Mouse (Mus musculus) kidney, adult 8-10 months (tissue): ENCODE data around the gene Uspl1.
"Not testable (repeated sequence)": the region's sequence is repeated elsewhere in the genome, so short reads cannot be mapped to it uniquely, and the experiment has no call there.

Experiments used
- DNase-seq, 2 experiments: peaks; one replicate each; pipeline ENCODE4 v3.0.0; 2022

Uspl1 gene

DNA sequence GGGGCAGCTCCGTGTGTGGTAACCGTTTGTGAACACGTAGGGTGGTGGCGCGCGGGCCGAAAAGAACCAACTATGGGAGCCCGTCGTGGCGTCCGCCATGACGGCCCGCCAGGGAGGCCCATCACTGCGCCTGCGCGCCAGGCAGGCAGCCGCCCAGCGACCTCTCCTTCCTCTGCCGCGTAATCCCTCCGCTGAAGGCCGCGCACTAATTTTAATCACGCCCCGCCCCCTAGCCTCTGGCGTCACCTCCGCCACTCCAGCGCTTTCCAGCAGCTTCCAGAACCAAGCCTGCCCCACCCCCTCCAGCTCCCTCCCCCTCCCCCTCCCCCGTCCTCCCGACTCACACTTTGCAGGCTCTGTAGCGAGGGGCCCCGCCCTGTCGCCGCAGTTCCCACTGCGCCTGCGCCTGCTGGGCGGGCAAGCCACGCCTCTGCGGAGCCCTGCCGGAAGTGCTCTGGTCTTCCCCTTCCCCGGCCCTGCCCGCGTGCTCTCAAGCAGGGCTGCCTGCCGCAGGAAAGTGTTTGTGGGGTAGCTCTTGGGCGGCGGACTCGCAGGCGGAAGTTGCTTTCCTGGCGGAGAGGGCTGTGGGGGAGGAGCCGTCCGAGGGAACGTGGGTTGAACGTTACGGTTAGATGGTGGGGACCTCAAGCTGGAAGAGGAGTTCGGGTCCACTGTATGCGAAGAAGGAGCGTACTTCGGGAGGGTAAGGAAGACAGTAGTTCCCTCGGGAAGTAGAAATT, at the start of gene Uspl1, which contains the start of gene Hmgb1:
TSS of gene Uspl1 (plus strand) at position 247 of the 740 bp plus-strand sequence.
TSS of gene Hmgb1 (minus strand) at position 386 of the 740 bp plus-strand sequence.
- peak; percentile 98 for DNase-seq

DNA sequence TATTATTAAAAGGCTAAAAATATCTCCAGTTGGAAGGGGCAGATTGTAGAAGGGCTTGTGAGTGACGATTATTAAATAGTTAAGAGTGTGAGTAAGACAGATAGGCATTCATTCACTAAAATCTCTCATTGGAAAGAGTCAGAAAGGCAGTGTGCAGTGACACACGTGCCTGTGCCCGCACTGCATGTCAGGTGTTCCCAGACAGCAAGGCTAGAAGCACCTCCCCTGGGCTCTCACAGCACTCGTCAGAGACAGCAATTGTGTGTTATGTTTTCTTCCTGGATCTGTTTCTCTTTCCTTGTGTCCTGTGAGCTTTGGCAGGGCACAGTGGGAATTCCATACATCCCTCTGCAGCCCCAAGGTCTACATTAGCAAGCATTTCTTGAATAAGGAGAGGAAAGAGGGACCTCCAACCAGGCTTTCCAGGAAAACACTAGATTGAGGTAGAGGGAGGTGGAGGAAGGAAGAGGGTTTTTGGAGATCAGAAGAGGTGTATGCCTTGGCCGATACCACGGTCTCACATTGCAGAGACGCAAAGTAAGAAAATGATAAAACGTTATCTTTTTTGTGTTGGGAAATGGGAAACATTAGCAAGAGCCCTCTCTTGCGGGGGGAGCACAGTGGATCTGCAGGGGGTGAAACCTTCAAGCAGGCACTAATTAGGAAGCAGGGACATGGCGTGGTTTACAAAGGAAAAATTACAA, 49.2 kb upstream of the Uspl1 start:
- no peak for DNase-seq

DNA sequence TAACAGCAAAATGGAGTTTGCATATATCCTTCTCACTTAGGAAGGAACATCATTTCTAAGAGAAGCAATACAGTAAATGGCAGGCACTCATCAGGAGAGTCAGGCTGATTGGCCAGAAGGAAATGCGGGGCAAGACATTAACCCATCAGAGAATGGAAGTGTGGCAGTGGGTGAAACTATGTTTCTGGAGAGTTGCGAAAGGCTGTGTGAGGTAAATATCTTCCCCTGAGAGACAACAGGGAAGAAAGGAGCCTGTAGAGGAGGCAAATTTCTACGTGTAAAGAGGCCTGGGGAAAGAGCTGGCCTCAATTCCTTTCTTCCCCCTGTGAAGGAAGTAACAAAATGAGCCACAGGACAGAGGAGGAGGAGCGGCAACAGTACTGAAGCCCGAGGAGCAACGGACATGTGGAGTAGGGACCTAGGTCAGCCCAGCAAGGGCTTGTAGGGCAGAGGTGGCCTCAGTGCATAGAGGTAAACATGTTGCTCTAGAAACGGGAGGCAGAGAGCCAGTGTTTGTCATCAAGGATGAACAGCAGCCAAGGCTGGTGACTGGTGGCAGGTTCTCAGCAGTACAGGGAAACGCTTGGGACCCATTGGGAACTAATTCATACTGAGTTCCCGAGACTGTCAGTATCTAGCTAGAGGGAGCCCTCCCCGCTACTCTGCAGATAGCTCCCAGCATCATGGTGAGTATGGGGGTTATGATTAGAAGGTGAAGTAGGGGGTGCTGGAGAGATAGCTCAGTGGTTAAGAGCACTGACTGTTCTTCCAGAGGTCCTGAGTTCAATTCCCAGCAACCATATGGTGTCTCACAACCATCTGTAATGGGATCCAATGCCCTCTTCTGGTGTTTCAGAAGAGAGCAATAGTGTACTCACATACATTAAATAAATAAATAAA, 48.4 kb upstream of the Uspl1 start:
- DNase-seq = no peak

DNA sequence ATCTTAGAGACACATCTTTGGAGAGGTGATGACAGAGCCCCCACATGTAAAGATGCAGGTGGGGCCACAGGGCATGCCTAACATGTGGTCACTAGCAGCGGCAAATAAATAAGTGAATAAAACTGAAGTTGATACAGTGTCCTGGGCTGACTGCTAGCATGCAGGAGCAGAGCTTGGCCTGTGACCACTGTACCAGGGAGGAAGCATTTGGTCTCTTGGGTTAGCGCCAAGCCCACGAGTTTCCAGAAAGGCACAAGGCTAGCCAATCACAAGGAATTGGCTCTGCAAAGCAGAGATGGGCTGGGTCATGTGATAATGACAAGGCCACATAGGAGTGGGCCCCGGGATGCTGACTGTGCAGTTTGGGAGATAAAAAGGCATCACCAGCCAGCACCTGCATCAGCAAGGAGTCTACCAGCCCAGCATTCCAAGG, 47.2 kb upstream of the Uspl1 start:
- DNase-seq = peak; percentile 62 to 72

DNA sequence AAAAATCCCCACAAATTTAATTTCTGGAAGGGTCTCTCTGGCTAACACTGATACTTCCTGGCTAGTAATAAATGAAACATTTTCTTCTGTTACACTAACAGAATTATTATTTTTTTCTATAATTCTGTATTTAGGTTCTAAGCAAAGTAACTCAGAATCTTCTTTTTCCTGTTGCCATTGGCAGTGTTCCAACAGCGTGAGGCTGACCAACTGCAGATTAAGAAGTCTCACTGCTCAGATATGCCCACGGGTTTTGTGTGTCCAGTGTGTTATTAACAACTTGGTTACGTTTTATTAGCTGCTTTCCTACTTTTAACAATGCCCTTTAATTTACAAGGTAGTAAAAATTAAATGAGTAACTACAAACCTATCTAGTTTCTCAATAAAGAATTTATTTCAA, 46.7 kb upstream of the Uspl1 start:
- DNase-seq = no peak

DNA sequence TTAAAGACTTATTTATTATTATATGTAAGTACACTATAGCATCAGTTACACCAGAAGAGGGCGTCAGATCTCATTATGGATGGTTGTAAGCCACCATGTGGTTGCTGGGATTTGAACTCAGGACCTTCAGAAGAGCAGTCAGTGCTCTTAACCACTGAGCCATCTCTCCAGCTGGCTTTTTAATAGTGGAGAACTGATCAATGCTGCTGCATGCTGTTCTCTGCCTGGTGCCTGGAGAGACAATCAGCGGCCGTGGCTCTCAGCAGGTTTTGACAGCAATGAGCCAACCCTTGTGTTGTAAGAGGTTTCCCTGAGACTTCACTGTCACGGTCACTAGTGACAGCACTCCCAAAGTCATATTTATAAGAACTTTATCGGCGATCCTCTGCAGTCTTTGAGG, 46.1 kb upstream of the Uspl1 start:
- not testable (repeated sequence) for DNase-seq

DNA sequence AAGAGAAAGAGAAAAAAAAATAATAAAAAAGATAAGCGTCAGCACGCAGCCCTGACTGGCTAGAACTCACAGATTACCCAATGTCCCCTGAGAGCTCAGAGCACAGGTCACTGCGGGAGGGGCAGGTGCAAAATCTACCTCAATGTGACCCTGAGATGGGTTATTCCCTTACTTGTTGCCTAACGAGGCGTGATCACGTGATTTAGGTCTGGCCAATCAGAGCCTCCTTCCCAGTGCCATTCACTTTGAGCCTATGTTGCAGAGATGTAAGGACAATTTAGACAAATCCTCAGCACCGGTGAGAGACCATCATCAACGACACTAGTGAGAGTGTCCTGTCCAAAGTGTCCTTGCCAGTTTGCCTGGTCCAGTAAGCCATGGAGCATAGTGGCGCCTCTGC, 43.8 kb upstream of the Uspl1 start:
- no peak for DNase-seq

DNA sequence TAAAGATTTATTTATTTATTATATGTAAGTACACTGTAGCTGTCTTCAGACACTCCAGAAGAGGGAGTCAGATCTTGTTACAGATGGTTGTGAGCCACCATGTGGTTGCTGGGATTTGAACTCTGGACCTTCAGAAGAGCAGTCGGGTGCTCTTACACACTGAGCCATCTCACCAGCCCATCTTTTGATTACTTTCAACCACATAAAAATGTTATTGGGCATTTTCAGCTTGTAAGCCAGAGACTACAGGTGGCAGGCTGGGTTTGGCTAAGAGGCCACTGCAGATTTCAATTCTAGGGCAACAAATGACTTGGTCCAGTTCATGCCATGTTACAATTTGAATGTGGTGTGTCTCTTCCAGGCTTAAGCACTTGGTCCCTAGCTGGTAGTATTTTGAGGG, 43.0 kb upstream of the Uspl1 start:
- DNase-seq = not testable (repeated sequence)

DNA sequence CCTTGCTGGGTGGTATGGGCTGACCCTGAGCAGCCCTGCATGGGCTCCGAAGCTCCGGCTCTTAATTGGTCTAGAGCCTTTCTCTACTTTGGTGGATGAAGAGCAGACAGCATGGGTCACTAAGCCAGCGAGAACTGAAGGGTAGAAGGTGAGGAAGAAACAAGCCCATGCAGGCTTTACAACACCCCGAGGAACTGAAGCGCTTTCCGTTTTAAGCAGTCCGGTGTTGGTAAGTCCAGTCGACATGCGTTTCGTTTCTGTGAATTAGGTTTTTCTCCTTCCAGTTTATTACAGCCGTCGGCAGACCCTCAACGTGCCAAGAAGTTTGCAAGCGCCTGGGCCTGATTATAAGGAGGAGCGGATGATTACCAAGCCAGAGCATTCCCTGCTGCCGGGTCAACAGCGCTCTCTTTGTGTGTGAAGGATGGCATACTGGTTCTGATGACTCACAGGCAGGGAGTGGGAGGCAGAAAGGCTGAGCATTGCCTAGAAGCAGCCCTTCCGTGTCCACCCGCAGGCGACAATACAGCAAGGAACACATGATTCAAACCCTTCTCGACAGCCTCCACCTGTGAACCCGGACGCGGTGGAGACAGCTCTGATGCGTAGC, 40.3 kb upstream of the Uspl1 start:
- no peak for DNase-seq

DNA sequence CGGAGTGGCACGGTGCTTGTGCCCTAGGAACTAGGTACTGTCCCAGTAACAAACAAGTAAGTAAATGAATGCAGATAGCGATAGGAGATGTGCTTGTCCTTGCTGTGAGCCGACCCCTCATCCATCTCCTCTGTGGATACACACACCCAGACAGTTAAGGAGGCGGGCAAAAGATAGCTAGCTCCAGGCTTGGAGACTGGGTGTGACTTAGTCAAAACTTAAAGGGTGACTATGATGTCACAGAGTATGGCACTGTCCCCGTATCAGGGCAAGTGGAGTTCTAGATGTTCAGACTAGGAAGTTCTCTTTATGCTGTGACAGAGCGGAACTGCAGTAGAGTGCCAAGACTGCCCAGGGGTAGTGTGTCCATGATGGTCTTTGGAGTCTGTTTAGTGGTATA, 37.5 kb upstream of the Uspl1 start:
- DNase-seq = no peak

DNA sequence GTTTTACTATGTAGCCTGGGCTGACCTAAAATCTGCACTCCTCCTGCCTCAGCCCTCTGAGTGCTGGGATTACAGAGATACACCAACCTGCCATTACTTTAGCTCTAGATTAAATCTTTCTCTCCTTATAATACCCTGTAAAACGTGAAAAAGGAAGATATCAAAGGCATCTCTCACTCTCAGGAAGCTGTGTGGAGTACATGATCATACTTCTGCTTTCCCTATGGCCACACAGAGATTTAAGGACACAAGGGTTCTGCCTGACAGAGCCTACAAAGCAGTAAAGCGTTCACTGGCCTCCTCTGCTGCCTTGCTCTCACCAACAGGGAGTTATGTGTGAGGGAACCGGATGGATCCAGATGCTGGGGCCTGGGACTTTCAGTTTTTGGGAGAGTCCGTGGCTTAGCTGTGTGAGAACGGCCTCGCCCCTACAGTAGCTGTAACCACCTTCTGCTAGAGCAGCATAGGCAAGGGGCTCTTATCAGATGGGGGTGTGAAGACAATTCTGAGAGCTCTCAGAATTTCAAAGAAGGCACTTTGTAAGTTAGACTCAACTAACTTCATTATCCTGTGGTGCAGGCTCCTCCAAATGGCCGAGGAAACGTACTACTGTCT, 36.7 kb upstream of the Uspl1 start:
- DNase-seq = no peak

DNA sequence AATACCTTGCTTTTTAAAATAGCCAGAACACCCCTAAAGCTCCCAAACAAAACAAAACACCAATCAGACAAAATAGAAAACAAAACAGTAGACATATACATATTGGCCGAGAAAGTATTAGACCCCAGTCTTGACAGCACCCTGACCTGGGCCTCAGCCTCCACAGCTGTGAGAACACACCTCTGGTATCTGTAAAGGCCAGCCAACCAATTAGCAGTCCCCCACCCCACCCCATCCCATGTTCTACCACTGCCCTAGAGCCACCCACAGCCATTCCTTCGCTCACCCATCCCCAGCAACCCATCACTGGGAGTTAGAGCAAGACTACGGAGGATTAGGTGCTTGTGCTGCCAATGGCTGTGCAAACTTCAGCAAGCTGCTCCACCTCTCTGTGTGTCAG, 33.3 kb upstream of the Uspl1 start:
- DNase-seq = no peak

DNA sequence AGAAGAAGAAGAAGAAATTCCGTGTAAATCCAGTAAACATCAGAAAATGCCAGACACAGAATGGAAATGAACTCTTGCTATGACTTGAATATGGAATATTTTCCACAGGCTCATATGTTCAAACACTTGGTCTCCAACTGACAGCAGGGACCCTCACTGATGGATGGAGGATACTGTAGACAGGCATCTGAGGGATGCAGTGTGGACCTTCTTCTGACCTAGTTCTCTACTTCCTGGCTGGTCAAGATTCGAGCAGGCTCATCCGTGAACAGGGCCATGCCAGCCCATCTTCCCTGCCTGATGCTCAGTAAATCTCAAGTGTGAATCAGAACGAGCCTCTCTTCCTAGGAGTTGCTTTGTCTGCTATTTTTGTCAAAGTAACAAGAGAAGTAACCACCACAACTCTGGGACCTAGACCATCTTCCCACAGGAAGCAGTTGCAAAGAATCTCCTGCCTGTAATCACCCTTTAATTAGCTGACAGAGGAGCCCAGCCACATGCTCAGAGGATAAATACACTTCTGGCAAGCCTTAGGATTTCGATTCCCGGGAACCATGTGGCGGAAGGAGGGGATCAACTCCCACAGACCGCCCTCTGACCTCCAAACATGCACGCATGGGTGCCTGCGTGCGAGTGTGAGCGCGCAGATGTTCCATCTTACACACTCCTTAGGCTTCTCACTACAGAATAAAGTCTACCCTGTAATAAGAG, 31.9 kb upstream of the Uspl1 start:
- DNase-seq = peak in 1 of 2 experiments; percentile 16

DNA sequence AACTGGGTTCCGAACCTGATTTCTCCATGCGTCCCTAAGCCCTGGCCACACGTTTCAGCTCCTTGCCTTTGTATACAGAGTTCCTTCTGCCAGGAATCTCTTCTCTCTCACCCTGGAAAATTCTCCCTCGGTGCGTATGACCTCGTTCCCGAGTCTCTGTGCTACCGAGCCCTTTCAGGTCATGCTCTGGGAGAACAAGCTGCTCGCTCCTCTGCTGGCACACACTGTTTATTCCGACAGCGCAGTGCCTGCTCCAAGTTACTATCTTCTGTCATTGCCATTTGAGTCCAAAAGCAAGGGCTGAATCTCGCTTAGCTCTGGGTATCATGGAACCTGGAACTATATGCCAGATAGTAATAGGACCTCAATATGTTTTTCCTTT, 31.4 kb upstream of the Uspl1 start:
- DNase-seq = peak in 1 of 2 experiments; percentile 19

DNA sequence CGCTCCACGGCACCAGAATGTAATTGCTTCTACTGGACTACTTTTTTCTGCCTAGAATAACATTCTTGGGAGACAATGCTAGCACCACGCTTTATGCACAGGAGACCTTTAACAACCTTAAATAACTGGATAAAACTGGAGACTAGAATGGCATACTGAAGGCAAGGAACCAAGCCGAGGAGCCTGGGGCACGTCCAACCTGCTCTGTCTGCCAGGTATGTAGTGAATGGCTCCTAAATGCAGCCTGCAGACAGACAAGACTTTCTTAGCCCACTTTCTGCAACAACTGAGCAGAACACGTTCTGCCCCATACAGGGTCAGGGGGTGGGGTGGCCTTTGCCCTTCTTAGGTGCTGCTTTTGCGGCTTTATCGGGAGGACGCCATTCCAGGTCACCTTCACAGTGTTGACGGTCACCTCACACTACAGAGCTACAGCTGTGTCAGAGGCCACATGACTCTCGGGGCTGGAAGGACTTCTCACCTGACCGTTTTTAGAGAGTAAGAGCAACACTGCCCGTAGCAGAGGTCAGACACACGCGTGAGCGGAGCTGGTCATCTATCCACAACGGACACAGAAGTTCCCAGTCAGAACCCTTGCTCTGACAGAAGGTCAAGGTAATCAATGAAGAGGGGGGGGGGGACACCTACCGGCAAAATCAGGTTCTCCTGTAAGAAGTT, 27.1 kb upstream of the Uspl1 start:
- DNase-seq = peak; percentile 36 to 54

DNA sequence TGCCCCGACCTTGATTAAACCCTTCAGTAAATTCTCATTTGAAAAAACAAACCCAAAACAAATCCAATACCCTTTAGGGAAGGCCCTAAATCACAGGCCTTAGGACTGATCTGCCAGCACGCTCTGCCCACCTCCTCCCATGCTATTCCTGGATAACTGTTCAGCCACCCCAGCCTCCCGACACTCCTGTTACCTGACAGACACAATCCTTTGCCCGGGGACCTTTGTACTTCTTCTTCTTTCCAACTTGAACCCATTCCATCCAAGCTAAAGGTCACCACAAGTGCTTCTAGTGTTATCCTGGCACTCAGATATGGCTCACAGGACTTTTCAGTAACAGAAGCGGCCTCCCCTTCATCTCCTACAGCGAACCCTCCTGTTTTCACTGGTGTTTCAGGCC, 25.1 kb upstream of the Uspl1 start:
- DNase-seq = peak; percentile 49 to 80

DNA sequence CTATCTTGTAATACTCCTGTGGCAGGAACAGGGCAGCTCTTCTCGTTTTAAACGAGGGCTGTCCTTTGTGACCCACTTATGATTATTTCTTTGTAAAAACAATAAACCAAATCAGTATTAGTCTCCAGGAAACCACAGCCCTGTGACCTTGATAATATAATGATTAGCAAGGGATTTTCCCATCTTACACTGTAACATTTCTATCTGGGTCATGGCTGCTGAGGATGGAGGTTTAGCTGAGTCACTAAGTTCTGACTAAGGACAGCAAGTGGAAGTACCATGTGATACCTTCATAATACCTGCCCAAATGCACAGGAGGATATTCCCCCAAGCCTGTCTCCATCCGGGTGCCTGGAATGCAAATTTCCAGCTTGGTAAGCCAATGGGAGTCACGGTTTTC, 23.7 kb upstream of the Uspl1 start:
- no peak for DNase-seq

DNA sequence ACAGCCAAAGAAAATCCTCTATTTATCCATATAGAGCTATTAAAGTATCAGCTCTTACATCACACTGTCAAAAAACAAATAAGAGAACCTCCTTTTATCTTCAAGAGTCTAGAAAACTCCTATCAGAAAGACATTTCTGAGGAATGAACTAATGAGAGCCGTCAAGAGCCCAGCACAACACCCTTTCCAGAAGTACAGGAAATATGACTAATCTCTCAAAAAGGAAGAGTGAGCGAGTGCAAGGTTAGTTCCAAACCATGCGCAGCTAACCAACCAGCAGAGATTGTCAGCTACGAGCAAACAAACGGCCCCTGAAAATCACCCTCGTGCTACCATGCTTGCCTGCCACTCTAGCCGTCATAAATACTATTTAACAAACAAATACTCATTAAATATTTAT, 21.3 kb upstream of the Uspl1 start:
- no peak for DNase-seq

DNA sequence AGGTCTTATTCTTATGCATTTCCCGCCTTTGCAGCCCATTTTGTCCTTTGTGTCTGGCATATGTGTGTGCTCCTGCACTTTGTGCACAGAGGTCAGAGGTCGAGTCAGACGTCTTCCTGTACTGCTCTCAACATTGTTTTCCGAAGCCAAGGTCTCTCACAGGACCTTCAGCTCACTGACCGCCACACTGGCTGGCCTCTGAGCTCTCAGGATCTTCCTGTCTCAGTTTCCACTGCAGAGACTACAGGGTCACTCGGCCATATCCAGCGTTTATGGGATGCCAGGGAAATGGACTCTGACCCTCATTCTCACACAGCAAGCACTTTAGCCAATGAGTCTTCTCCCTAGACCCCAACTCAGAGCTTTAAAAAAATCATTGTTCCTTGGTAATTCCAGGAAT, 19.3 kb upstream of the Uspl1 start:
- peak; percentile 47 to 53 for DNase-seq

DNA sequence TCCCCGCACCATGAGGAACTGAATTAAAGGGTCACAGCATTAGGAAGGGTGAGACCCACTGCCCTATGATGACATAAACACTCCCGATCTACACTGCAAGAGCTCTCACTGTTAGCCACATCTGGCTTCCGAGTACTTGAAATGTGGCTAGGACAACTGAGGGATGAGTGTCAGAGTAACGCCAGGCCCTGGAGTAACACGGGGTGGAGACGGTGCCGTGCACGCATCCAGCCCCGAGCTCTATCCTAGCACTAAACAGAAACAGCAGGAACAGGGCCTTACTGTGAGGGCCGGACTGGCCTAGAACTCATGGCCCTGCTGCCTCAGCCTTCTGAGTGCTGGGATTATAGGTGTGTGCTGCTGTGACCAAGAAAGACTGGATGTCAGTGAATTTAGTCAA, 18.1 kb upstream of the Uspl1 start:
- DNase-seq = no peak

DNA sequence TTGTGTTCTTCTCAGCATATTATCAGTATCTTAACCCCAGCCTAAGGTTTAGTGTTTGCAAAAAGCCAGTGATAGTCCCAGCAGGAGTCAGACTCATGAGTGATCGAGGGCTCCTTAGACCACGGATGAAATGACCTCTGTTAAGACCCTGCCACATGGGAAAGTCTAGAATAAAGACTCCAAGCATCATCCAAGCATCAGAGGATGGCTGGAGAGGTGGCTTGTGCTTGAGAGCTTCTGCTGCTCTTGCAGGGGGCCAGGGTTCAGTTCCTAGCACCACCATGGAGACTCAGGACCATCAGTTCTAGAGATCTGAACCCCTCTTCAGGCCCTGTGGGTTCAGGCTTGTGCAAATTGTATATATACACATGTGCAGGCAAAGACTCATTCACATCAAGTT, 16.1 kb upstream of the Uspl1 start:
- no peak for DNase-seq
